Mouse (Mus musculus): ENCODE measurements at regions not wholly inside any gene's neighbourhood (a gene's known extent, or its start where the extent isn't known, plus 50 kb on each side); places are given as distances from the start of the nearest gene placed in this dataset.

DNA sequence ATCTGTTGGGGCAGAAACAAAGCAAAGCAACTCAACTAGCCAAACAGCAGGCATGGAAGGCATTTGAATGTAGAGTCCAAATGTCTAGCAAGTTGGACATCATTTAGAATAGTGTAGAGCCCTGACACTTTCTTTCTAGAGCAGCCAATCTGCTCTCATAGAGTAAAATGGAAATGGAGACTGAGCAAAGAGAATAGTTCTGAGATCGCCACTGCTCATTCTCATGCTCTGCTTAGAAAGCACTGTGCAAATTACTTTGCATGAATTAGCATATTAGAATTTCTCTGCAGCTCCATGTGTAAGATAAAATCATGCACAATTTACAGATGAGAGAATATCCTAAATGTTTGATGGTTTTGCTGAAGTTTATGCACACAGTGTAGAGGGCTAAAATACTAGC is 393.4 kb downstream of the Gm16223 start:
- 68% methylated on average over 1 of the region's 1 CpGs for whole genome bisulfite sequencing
- no peak for ATAC-seq
- Histone ChIP-seq H3K27ac (ENCODE audit: low read length) (no peak overlapping the region), H3K36me3 (ENCODE audit: control insufficient read depth, insufficient read depth, low read length) (no peaks in the 10 kb centered on the region), H3K27me3 (ENCODE audit: control insufficient read depth, insufficient read depth, low read depth, low read length) (no peaks in the 10 kb centered on the region), H3K9ac (ENCODE audit: low read depth, low read length) (no peak overlapping the region), H3K4me1 (ENCODE audit: control insufficient read depth, insufficient read depth, low read length) (no peaks in the 10 kb centered on the region), H3K4me2 (ENCODE audit: low read length) (no peak overlapping the region), H3K9me3 (replicated peaks; ENCODE audit: control insufficient read depth, low read length, poor library complexity, severe bottlenecking) (no peaks in the 10 kb centered on the region), H3K4me3 (ENCODE audit: low read depth, low read length) (no peak overlapping the region)

DNA sequence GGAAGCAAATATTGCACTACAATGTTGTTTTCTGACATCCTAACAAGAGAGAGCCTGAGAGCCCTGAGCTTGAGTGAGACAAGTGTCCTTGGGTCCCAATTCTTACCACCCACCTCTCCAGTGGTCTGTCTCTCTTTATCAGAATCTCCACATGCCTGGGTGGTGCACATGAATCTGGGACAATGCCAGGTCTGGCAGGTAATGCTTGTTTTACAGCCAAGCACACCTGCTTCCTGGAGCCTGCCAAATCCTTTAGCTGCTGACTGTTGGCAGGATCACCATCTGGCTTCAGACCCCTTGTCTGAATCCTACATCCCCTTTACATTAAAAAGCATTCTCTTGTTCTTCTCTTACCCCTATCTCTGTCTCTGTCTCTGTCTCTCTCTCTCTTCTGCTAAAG is 397.1 kb downstream of the Gm16223 start:
- ATAC-seq = no peak
- no peak overlapping the region for H3K9ac ChIP-seq (ENCODE audit: low read depth, low read length)
- no peaks in the 10 kb centered on the region for H3K4me1 ChIP-seq (ENCODE audit: control insufficient read depth, insufficient read depth, low read length)
- no peaks in the 10 kb centered on the region for H3K36me3 ChIP-seq (ENCODE audit: control insufficient read depth, insufficient read depth, low read length)
- H3K4me3 ChIP-seq (ENCODE audit: low read depth, low read length) = no peak overlapping the region
- H3K4me2 ChIP-seq (ENCODE audit: low read length) = no peak overlapping the region
- H3K27ac ChIP-seq (ENCODE audit: low read length) = no peak overlapping the region
- H3K27me3 ChIP-seq (ENCODE audit: control insufficient read depth, insufficient read depth, low read depth, low read length) = no peaks in the 10 kb centered on the region
- no peaks in the 10 kb centered on the region for H3K9me3 ChIP-seq (replicated peaks; ENCODE audit: control insufficient read depth, low read length, poor library complexity, severe bottlenecking)

DNA sequence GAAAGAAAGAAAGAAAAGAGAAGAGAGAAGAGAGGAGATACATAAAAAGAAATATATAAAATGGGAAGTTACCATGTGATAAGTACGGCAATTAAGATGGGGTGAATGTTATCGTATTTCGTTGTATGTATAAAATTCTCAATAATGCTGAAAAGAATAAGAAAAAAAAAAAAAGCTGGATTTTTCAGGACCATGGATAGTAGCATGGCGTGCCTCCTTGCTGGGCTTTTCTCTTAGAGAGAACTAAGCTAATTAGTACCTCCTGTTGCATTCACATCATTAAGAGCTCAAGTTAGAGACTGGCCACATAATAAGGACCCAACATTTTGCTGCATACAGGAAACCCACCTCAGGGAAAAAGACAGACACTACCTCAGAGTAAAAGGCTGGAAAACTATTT is 405.7 kb downstream of the Gm16223 start:
- H3K4me1 ChIP-seq (ENCODE audit: control insufficient read depth, insufficient read depth, low read length) = no peaks in the 10 kb centered on the region
- WGBS = 87% methylated on average over 4 of the region's 4 CpGs
- no peak overlapping the region for H3K9ac ChIP-seq (ENCODE audit: low read depth, low read length)
- H3K4me2 ChIP-seq (ENCODE audit: low read length) = no peak overlapping the region
- H3K9me3 ChIP-seq (replicated peaks; ENCODE audit: control insufficient read depth, low read length, poor library complexity, severe bottlenecking) = no peaks in the 10 kb centered on the region
- H3K27me3 ChIP-seq (ENCODE audit: control insufficient read depth, insufficient read depth, low read depth, low read length) = no peaks in the 10 kb centered on the region
- no peak for ATAC-seq
- no peaks in the 10 kb centered on the region for H3K36me3 ChIP-seq (ENCODE audit: control insufficient read depth, insufficient read depth, low read length)
- H3K4me3 ChIP-seq (ENCODE audit: low read depth, low read length) = no peak overlapping the region
- no peak overlapping the region for H3K27ac ChIP-seq (ENCODE audit: low read length)

DNA sequence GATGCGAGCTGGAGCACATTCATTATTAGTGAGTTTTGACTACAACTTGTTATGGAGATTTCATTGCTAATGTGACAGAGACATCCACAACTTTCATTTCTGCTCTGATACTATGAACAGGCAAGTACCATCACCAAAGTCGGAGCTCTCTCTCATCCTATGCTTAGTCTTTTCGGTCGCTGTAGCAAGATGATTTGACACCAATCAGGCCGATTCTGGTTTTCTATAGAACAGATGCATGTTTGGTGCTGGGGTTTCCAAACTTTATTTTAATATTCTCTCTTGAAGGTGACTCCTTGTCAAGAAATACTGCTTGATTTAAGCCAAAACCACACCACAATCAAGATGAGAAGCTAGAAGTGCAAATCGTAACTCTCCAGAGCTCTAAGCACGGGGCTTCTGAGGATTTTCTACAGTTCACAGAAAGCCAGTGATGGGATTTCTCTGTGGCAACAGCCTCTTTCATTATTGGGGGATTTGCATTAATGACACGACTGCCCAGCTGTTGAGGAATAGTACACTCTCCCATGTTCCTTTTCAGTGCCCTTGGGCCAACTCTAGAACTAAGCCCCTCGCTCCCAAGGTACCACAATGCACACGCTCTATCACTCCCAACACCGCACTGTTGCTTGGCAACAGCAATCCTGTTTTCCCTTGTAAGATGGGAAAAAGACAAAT is 434.5 kb downstream of the Gm16223 start:
- WGBS = 40% methylated on average over 11 of the region's 11 CpGs
- Histone ChIP-seq H3K4me1 (ENCODE audit: control insufficient read depth, insufficient read depth, low read length) (peaks cover 4% of the 10 kb centered on the region; the same call in 1 of the 2 replicates), H3K9ac (ENCODE audit: low read depth, low read length) (no peak overlapping the region), H3K27me3 (ENCODE audit: control insufficient read depth, insufficient read depth, low read depth, low read length) (no peaks in the 10 kb centered on the region), H3K4me2 (ENCODE audit: low read length) (no peak overlapping the region), H3K36me3 (ENCODE audit: control insufficient read depth, insufficient read depth, low read length) (no peaks in the 10 kb centered on the region), H3K9me3 (replicated peaks; ENCODE audit: control insufficient read depth, low read length, poor library complexity, severe bottlenecking) (no peaks in the 10 kb centered on the region), H3K4me3 (ENCODE audit: low read depth, low read length) (no peak overlapping the region), H3K27ac (ENCODE audit: low read length) (peak overlapping the region; percentile 10; the same call in 1 of the 2 replicates)
- ATAC-seq = peak; percentile 97

DNA sequence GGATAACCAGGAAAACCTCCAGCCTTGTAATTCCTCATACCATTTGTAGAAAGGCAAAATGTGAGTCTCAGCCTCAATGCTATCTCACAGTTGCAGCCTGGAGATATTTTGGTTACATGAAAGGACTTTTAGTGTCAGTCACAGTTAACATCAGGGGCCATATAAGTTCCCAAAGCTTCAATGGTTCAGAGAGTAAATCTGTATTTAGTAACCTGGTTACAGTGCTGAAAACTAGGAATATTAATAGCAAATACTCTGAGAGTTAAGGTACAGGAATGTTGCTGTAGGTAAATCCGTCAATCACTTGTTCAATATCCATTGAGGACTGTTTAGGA is 435.0 kb downstream of the Gm16223 start:
- peak overlapping the region; percentile 10; the same call in 1 of the 2 replicates for H3K27ac ChIP-seq (ENCODE audit: low read length)
- no peak overlapping the region for H3K9ac ChIP-seq (ENCODE audit: low read depth, low read length)
- H3K36me3 ChIP-seq (ENCODE audit: control insufficient read depth, insufficient read depth, low read length) = no peaks in the 10 kb centered on the region
- H3K4me1 ChIP-seq (ENCODE audit: control insufficient read depth, insufficient read depth, low read length) = peaks cover 4% of the 10 kb centered on the region; the same call in 1 of the 2 replicates
- H3K4me3 ChIP-seq (ENCODE audit: low read depth, low read length) = no peak overlapping the region
- peak; percentile 55 for ATAC-seq
- no peaks in the 10 kb centered on the region for H3K9me3 ChIP-seq (replicated peaks; ENCODE audit: control insufficient read depth, low read length, poor library complexity, severe bottlenecking)
- H3K4me2 ChIP-seq (ENCODE audit: low read length) = no peak overlapping the region
- no peaks in the 10 kb centered on the region for H3K27me3 ChIP-seq (ENCODE audit: control insufficient read depth, insufficient read depth, low read depth, low read length)
- WGBS = 87% methylated on average over 1 of the region's 1 CpGs

DNA sequence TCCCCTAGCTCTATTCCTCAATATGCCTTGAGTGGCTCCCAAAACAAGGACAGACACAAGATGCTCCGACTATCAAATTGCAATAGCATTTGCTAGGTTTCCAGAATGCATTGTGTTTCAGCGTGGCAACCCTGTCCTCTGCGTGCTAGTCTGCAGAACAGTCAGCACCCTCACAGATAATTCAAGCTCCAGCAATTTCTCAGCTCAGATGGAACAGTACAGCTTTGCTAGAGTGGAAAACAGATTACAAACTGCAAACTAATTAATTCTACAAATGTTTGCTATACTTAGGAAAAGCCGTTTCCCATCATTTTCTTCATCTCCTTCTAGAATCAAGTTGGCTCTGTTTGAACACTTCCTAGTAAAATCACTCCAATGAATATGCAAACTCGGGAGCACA is 441.4 kb downstream of the Gm16223 start:
- Histone ChIP-seq H3K4me1 (ENCODE audit: control insufficient read depth, insufficient read depth, low read length) (no peaks in the 10 kb centered on the region), H3K27ac (ENCODE audit: low read length) (no peak overlapping the region), H3K27me3 (ENCODE audit: control insufficient read depth, insufficient read depth, low read depth, low read length) (no peaks in the 10 kb centered on the region), H3K4me2 (ENCODE audit: low read length) (no peak overlapping the region), H3K36me3 (ENCODE audit: control insufficient read depth, insufficient read depth, low read length) (no peaks in the 10 kb centered on the region), H3K9me3 (replicated peaks; ENCODE audit: control insufficient read depth, low read length, poor library complexity, severe bottlenecking) (no peaks in the 10 kb centered on the region), H3K4me3 (ENCODE audit: low read depth, low read length) (no peak overlapping the region), H3K9ac (ENCODE audit: low read depth, low read length) (no peak overlapping the region)
- 79% methylated on average over 5 of the region's 5 CpGs for WGBS
- no peak for ATAC-seq

DNA sequence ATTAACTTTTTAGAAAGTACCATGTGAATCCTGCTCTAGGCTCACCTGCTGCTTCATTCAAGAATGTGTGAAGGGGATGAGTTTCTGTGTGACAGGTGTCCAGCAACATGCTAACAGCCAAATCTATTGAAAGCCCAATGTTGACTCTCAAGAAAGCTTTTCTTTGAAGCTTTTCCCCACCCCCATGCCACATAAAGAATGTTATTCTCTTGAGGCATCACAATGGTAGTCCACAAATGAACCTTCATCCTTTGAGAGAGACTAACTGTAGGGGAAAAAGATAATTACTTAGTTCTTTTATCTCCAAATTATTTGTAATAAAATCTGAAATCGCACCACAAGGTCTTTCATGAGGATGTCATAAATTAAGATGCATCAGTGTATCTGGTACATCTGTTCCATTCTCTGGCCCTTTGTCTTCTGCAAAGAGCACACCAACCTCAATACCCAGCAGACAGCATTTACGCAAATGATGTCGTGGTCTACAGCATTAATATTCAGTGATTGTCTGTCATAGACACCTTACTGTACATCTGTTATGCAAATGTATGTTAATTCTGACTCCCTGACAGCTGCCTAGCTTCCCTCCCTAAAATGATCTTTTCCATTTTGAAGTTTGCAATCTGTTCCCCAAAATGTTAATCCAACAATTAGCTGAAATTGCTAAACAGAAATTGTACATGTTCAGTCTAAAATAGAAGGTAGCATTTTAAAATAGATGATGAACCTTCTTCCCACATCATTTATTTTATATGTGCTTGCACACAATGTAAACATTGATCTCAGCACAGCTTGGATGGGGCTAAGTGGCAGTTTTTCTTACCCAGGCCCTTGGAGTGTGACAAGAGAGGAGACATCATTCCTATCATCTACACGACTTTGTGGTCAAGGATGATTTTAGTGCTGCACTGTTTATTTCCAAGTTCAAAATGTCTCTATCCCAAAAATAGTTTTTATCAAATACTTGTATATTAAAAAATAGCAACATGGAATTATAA is 455.7 kb downstream of the Gm16223 start:
- H3K9me3 ChIP-seq (replicated peaks; ENCODE audit: control insufficient read depth, low read length, poor library complexity, severe bottlenecking) = no peaks in the 10 kb centered on the region
- WGBS = 38% methylated on average over 4 of the region's 4 CpGs
- H3K4me1 ChIP-seq (ENCODE audit: control insufficient read depth, insufficient read depth, low read length) = 0 out of 2 replicates have a peak, but pooled peaks cover 4% of the 10 kb centered on the region
- no peak overlapping the region for H3K27ac ChIP-seq (ENCODE audit: low read length)
- no peak overlapping the region for H3K4me2 ChIP-seq (ENCODE audit: low read length)
- H3K36me3 ChIP-seq (ENCODE audit: control insufficient read depth, insufficient read depth, low read length) = no peaks in the 10 kb centered on the region
- no peaks in the 10 kb centered on the region for H3K27me3 ChIP-seq (ENCODE audit: control insufficient read depth, insufficient read depth, low read depth, low read length)
- H3K4me3 ChIP-seq (ENCODE audit: low read depth, low read length) = no peak overlapping the region
- no peak overlapping the region for H3K9ac ChIP-seq (ENCODE audit: low read depth, low read length)
- peak; percentile 83 for ATAC-seq

DNA sequence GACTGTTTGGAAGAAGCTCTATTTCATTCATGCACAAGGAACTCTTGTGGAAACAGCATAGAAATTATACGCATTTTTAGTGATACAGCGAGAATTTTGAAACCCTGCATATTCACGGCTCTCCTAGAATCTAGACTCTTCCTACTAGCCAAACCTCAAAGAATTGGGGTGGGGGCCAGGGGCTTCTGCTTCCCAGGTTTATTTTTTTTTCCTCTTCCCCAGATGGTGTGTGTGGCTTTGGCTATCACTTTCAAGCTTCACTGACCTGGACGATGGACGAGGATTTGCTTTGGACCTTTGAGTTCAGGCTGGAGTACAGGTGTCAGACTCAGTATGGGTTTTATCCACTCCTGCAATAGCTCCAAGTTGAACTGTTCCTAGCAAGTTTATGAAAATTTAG is 457.7 kb downstream of the Gm16223 start:
- WGBS = 70% methylated on average over 5 of the region's 5 CpGs
- no peak overlapping the region for H3K27ac ChIP-seq (ENCODE audit: low read length)
- ATAC-seq = no peak

DNA sequence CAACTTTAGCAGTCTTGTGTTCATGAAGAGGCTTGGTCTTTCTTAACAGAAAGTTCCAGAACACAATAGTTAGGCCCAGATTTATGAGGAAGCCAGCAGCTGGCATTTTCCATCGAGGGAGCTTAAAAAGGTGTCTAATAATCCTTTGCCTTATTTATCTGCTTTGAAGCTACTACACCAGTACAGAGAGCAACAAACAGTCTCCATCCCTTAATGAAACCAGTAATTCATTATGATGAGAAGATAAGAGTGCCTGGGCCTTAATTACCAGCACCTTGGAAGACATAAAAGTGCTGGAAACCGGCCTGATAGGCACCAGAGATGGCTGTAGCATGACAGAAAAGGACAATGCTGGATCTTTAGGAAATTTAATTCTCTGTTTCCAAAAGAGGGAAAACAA is 492.8 kb downstream of the Gm16223 start:
- Histone ChIP-seq H3K4me3 (ENCODE audit: low read depth, low read length) (no peak overlapping the region), H3K36me3 (ENCODE audit: control insufficient read depth, insufficient read depth, low read length) (no peaks in the 10 kb centered on the region), H3K9ac (ENCODE audit: low read depth, low read length) (no peak overlapping the region), H3K27ac (ENCODE audit: low read length) (no peak overlapping the region), H3K27me3 (ENCODE audit: control insufficient read depth, insufficient read depth, low read depth, low read length) (no peaks in the 10 kb centered on the region), H3K4me2 (ENCODE audit: low read length) (no peak overlapping the region), H3K9me3 (replicated peaks; ENCODE audit: control insufficient read depth, low read length, poor library complexity, severe bottlenecking) (no peaks in the 10 kb centered on the region), H3K4me1 (ENCODE audit: control insufficient read depth, insufficient read depth, low read length) (no peaks in the 10 kb centered on the region)
- ATAC-seq = no peak
- WGBS = 67% methylated on average over 2 of the region's 2 CpGs

More for the DNA sequence above, 457.7 kb downstream of the Gm16223 start:
- 0 out of 2 replicates have a peak, but pooled peaks cover 4% of the 10 kb centered on the region for H3K4me1 ChIP-seq (ENCODE audit: control insufficient read depth, insufficient read depth, low read length)
- H3K27me3 ChIP-seq (ENCODE audit: control insufficient read depth, insufficient read depth, low read depth, low read length) = no peaks in the 10 kb centered on the region
- no peak overlapping the region for H3K9ac ChIP-seq (ENCODE audit: low read depth, low read length)
- no peak overlapping the region for H3K4me3 ChIP-seq (ENCODE audit: low read depth, low read length)
- no peaks in the 10 kb centered on the region for H3K36me3 ChIP-seq (ENCODE audit: control insufficient read depth, insufficient read depth, low read length)
- H3K9me3 ChIP-seq (replicated peaks; ENCODE audit: control insufficient read depth, low read length, poor library complexity, severe bottlenecking) = no peaks in the 10 kb centered on the region
- no peak overlapping the region for H3K4me2 ChIP-seq (ENCODE audit: low read length)
